Mouse (Mus musculus): Measurements from ENCODE around the gene Glis1. TPM values are rescaled to one million over a fixed set of nuclear protein-coding genes. Genes with fewer than 3 reads are reported as not detected.
A peak's percentile ranks its signal among the peaks of the same experiment; 100 is the strongest.

Glis1 gene
- total RNA-seq, 2 experiments from 2014 or later: 0.43 to 0.93 TPM

DNA sequence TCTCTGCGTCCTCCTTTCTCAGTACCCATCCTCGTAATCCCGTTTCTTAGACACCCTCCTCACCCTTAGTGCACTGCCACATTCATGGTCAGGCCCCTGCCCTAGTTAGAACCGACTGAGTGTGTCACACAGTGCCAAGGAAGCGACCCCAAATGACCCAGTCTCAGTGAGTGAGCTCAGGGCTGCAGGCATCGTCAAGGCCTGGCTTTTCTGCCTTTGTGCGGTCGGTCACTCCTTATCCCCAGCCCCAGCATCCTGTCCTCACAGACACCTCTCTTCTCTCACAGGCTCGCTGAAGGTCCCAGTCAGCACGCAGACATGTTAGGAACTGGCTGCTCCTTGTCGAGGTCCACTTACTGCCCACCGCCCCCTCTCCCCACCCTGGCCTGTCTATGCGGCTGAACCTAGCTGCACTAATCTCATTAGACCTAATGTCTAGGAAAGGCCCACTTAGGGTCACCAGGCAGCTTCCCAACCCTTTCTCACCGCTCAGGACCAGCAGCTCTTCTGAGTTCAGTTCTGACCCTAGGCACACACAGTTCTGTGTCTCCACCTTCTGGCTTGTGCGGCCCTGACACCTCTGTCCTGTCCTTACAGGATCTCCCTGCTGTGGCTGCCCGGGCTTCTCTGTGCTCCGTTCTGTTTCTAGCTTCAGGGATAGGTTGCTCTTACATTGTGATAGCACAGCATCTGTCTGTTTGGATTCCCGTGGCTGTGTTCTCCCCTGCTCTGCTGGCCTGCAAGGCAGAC, 18.1 kb downstream of the Glis1 start:
- DNase-seq: no peak

DNA sequence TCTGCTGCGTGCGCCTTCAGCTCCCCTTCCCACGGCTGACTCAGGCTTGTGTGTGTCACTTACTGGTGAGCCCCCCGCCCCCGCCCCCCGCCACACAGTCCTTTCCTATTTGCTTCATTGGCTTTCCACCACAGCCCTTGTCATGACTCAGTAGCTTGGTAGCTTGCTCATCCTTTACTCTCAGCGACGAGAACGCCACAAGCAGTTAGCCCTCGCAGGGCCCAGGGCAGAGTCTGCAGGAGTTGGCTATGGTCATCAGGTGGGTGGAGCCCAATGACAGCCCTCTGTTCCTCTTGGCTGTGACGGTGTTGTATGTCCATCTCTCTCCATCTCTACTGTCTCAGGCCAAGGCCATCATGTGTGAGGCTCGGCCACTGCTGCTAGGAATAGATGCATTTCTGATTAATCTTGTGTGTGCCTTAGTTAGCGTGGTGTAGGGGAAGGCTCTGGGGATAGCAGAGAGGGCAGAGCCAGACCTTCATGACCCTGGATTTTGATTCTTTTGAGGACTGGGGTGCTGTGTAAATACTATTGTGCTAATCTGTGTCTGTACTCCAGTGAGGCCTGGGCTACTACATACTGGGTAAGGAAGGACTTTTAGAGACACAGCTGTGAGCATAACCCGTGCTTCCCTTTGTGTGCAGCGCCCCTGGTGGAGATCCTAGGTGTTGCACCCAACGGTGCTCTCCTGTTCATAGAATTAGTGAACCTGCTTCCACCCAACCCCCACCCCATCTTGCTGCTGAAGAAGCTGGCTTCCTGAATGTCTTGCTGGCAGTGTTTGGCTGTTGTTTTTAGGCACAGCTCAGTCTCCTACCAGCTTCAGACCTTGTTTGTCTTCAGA, 19.0 kb downstream of the Glis1 start:
- DNase-seq: peak; percentile 88 to 90

DNA sequence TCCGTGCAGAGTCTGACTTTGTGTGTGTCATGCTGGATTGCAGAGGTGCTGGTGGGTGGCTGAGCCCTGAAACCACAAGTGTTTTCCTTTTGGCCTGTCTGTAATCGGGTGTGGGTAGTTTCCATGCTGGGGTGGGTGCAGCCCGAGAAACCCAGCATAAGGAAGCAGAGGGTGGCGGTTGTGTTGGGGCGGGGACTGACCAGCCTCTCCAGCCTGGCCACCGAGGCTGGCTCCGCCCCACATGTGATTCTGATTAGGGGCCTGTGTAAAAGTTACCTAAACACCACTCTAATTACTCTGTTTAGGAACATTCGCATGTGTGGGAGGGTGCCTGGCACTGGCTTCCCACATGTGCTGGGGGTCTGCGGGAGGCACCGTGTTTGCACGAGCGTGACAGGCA, 23.2 kb downstream of the Glis1 start:
- no peak for DNase-seq

GRCm38 (mm10) chr4:107458907-107459306, 24.5 kb downstream of the Glis1 start:
- peak; percentile 33 to 42 for DNase-seq

DNA sequence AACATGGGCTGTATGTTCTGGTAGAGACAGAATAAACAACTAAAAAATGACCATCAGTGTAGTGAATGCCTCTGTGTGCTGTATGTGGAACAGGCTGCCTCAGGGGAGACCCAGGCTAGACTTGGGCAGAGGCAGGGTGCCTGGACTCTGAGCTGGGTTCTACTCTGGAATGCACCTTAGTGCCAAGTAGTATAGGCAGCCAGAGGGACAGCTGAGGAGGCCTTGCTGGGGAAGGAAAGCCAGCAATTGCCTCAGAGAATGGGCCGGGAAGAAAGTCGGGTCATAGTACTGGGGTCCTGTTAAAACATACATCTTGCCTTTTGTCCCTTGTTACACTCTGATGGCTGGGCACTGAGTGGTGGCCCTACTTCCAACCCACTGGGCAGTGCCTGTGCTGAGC, 25.1 kb downstream of the Glis1 start:
- DNase-seq: no peak

DNA sequence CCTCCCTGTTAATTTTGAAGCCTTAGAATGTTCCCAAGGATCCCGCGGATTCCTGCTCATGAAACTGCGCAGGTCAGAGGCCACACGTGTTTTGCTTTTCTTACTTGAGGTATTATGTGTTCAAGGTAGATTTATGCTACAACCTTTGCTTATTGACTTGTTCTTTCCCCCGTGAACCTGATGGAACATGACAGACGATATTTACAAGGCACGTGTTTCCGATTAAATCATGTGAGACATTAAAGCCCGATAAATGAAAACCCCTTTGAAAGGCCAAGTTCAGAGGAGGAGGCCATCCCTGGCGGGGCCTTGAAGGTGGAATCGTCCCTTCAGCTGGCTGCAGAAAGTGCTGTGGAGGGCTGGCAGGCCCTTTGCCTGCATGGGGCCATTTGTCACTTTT, 26.1 kb downstream of the Glis1 start:
- no peak for DNase-seq

- DNase-seq: no peak
These were observed 33.4 kb downstream of the Glis1 start for GRCm38 (mm10) chr4:107467831-107468230.

GRCm38 (mm10) chr4:107468264-107468663, 33.9 kb downstream of the Glis1 start:
- DNase-seq: peak; percentile 11 to 15

DNA sequence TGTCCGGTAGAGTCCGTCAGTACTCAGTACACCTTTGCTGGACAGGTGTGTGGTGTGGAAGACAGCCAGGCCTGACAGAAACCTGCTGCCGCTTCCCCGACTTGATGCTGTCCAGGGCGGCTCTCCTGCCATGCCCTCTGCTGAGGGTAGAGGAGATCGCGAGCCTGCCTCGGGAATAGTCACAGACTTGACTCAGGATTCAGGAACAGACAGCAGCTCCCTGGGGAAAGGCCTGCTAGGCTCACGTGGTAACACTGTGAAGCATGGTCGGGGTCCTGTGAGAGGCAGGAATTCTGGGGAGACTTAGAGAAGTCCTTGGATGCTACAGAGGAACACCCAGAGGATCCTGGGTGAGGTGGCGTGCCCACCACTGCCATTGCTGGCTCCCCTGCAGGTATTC, 34.4 kb downstream of the Glis1 start:
- DNase-seq: no peak

DNA sequence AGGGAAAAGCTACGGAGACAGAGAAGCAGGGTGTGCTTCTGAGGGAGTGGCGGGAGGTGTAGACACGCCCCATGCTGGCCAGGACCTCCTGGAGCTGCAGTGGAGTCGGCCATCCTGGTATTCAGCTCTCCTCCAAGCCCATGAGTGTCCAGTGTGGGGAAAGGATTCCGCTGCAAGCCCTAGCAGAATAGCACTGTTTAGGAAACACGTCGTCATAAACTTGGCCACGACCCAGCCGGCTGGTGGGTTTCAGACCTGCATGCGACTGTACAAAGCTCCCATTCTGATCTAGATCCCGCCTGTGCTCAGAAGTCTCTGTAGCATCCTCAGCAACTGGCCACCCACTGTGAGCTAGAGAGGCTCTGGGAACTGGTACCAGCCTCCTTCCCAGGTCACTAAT, 41.9 kb downstream of the Glis1 start:
- DNase-seq: no peak

- no peak for DNase-seq
These were observed 44.6 kb downstream of the Glis1 start for GRCm38 (mm10) chr4:107479015-107479414.

DNA sequence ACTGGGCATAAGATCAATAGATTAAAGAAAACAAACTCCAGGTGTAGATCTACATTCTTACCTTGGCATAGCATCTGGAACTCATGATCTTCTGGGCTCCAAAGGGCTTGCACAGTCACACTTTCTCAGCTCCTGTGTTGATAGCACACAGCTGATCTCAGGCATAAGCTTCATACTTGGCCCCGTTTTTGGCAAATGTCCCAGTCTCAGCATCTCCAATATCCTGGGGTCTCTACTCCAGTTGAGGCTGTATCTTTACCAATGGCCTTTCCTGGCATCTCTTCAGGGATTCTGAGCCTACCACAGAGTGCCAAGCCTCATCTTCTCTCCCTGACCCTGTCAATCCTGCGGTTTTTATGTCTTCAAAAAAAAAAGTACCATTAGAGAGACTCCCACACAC, 48.1 kb downstream of the Glis1 start:
- DNase-seq: no peak

DNA sequence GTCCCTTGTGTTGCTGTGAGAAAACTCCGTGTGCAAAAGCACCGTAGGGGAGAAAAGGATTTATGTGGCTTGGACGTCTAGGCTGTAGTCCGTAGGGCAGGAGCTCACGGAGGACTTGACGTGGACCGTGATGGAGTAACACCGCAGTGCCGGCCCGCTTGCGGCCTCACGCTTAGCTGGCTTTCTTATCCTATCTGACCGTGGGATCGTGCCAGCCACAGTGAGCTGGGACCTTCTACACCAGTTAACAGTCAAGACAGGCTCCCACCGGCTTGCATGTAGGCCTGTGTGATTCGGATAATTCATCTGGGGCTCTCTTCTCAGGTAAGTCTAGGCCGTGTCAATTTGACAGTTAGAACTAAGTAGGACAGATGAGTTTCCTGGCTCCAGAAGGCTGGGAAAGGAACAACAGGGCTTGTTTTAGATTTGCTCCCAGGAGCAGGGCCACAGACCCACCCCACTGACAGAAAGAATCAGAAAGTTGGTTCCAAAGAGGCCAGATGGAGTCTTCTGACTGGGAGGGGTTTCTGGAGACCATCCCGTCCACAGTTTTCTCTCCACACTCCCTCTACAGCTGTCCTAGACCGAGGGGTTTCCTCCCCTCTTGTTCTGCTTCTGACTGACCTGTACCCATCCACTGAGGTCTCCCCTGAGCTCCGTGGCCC, 49.3 kb downstream of the Glis1 start:
- DNase-seq: no peak

GRCm38 (mm10) chr4:107484221-107484575, 49.8 kb downstream of the Glis1 start:
- DNase-seq: no peak

- peak; percentile 22 to 29 for DNase-seq
These were observed 51.5 kb downstream of the Glis1 start for GRCm38 (mm10) chr4:107485903-107486302.

DNA sequence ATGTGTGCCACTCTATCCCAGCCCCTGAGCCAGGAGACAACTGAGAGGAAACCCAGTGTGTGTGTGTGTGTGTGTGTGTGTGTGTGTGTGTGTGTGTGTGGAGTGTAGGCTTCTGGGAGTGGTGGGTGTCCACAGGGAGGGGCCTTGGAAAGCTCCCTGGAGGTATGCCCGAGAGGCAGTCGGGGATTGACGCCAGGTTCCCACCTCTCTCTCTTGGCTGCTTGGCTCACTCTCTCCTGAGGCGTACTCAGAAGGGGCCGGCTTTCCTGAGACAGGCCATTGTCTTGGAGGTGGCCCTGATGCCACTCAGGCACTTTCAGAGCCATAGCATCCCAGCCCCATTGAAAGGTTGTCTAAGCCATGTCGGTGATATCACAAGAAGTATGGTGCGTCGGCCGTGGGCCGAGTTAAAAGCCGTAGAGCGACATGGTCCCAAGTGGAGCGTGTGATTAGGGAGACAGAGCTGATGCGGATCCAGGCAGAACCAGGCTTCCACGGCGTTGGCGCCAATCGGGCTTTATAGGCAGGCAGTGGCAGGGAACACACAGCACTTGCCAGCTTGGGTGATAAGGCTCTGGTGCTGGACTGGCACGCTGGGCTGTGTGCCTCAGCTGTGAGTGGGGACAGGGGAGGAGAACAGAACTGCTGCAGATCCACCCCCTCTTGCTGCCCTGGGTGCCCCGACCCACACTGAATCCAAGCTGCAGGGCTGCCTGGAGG, 54.9 kb downstream of the Glis1 start:
- DNase-seq: no peak

DNA sequence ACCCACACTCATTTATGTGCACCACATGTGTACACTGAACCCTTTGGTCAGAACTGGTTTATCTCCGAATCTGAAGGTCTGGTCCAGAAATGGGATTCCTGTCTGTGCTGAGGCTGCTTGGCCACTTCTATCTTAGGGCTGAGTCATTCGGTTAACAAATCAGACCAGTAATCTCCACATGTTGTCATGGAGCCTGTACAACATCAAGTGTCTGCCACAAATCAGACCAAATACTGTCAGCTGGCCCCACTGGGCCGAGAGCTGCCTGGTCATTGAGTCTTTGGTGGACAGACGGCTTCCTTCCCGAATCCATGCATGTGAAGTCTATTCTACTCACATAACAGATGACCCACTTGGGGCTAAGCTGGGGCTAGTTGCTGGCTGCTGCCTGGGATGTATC, 58.6 kb downstream of the Glis1 start:
- peak; percentile 44 for DNase-seq

DNA sequence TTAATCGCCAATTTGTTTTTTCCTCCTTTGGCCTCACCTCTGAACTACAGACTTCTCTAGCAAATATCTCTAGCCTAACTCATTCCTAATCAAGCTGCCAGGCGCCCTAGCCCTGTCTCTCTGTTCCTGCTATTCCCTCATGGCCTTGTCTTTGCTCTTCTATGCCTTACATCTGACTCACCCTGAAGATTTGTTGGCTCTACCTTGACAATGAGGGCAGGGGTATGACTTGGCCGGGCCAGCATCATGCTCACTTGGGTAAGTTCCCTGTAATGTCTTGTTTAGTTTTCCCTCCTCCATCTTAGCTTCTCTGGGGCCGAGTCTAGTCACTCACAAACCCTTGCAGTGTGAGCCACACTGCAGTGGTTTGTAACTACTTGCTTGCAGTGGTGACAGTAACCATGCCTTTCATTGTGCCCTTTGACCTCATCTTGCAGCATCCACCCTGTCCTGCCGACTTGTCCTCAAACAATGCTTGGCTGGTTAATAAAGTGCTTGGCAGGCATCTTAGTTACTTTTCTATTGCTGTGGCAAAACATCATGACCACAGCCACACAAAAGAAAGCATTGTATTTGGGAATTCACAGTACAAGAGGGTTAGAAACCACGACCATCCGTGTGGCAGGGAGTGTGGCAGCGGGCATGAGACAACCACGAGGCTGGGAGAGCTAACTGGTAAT, 61.5 kb downstream of the Glis1 start:
- DNase-seq: peak; percentile 51 to 60

DNA sequence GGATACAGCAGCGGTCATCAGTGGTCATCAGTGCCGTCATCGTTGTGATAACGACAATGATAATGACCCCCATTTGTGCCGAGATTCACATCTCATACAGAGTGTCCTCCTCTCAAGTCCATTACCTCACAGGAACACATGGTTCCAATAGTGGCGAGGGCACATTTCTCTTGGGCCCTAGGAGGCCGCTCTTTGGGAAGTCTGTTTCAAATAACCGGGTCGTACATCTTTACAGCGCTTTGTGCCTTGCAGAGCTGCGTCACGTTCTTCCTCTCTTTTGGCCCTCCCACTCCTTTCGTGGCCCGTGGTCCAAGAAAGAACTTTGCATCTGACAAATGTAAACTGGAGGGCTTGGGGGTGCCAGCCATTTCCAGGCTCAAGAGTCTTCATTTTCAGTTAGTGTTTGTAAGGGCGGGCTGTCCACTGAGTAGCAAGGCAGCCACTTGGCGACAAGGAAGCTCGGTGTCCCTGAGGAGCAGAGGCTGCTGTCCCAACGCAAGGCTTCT, 63.1 kb downstream of the Glis1 start:
- no peak for DNase-seq

DNA sequence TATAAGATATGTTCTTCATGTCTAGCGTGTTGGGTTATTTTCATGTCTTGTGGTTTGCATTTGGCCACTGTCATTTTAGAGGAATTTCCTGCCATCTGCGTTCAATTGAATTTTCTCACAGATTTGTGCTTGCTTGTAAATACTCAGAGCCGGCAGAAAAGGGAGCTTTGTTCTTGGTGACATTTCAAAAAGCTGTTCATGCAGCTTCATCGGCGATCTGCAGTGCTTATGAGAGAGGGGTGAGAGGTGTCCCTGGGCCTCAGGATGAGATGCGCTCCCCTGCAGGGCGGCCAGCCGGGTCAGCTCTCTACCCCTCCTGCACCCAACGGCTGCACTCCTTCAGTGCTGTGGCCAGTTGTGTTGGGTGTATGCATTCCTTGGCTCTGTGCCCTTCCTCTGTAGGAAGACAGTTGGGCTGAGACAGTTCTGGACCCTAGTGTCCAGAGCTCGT, 68.2 kb downstream of the Glis1 start:
- no peak for DNase-seq

DNA sequence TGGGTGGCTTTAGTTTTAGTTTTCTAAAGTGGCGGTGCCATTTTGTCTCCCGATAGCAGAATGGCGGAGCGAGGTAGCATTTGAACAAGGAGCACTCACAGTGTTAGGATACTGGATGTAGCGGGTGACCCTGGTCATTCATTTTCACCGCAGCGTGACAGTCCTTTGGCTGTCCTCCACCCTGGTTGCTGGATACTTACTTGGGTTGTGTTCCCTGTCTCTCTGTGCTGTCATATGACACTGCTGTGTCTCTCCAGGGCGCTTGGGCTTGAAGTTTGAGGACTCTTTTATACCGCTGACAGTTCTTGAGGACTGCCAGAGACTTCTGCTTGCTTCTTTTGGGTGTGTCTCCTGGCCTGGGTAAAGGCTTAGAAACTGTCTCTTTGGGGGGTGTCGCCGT, 80.6 kb downstream of the Glis1 start:
- DNase-seq: no peak

DNA sequence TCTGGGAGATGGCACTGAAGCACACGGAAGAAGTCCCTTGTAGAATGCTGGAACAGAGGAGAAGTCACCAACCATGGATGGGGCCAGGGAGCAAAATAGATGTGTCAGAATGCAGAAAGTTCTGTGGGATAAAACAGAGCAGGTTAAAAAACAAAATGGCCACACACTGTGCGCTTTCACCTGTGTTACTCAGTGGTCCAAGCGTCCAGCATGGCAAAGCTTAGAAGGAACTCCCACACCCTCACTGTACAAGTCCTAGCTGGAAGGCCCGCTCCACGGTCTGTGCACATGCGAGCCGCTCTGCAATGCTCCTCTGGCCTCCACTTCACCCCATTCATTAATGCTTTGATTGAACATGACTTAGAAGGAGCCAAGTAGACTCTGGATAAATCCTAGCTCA, 81.2 kb downstream of the Glis1 start:
- DNase-seq: no peak

Measured in adrenal gland, postnatal 36 days (tissue).